Mouse (Mus musculus) spleen, postnatal 14 days (tissue): Measurements from ENCODE around the gene Spem2.
A peak's percentile ranks its signal among the peaks of the same experiment; 100 is the strongest.

Experiments used
- DNase-seq, 2 experiments: peaks; one replicate each; pipeline ENCODE4 v3.0.0; 2021 to 2022; ENCODE audit warnings: low spot score in 2 of 2

Gene Spem2

GRCm38 (mm10) chr11:69799394-69800137 lies 18.7 kb downstream of the Spem2 start:
- DNase-seq = peak in 1 of 2 experiments; percentile 51

- DNase-seq = no peak
These were observed 20.3 kb downstream of the Spem2 start for GRCm38 (mm10) chr11:69797924-69798323.

- no peak for DNase-seq
These were observed 22.3 kb downstream of the Spem2 start for GRCm38 (mm10) chr11:69795983-69796435.

- peak; percentile 87 to 89 for DNase-seq
These were observed 22.9 kb downstream of the Spem2 start, which contains the start of gene Chrnb1 for GRCm38 (mm10) chr11:69795168-69795982. Chrnb1 (minus strand) TSS chr11:69795943.

- DNase-seq = no peak
These were observed 24.8 kb downstream of the Spem2 start for GRCm38 (mm10) chr11:69793429-69793828.

- no peak for DNase-seq
These were observed 26.8 kb downstream of the Spem2 start for GRCm38 (mm10) chr11:69791420-69791819.

GRCm38 (mm10) chr11:69789431-69789830 lies 28.8 kb downstream of the Spem2 start:
- no peak for DNase-seq

GRCm38 (mm10) chr11:69787306-69787705 lies 31.0 kb downstream of the Spem2 start:
- no peak for DNase-seq

- no peak for DNase-seq
These were observed 33.4 kb downstream of the Spem2 start for GRCm38 (mm10) chr11:69784793-69785272.

GRCm38 (mm10) chr11:69781828-69782227 lies 36.4 kb downstream of the Spem2 start:
- DNase-seq = no peak

- no peak for DNase-seq
These were observed 39.3 kb downstream of the Spem2 start for GRCm38 (mm10) chr11:69778985-69779384.

GRCm38 (mm10) chr11:69778258-69778982 lies 39.8 kb downstream of the Spem2 start:
- DNase-seq = no peak

- no peak for DNase-seq
These were observed 40.6 kb downstream of the Spem2 start for GRCm38 (mm10) chr11:69777504-69778257.

GRCm38 (mm10) chr11:69776488-69776887 lies 41.8 kb downstream of the Spem2 start:
- no peak for DNase-seq

- no peak for DNase-seq
These were observed 42.5 kb downstream of the Spem2 start for GRCm38 (mm10) chr11:69775716-69776115.

- DNase-seq = no peak
These were observed 43.3 kb downstream of the Spem2 start for GRCm38 (mm10) chr11:69774961-69775360.

- no peak for DNase-seq
These were observed 50.7 kb downstream of the Spem2 start for GRCm38 (mm10) chr11:69767625-69767909.

- no peak for DNase-seq
These were observed 51.2 kb downstream of the Spem2 start for GRCm38 (mm10) chr11:69766872-69767624.
